Mouse (Mus musculus): ENCODE measurements around the gene Cdkn1c.
A peak's percentile ranks its signal among the peaks of the same experiment; 100 is the strongest.

DNA sequence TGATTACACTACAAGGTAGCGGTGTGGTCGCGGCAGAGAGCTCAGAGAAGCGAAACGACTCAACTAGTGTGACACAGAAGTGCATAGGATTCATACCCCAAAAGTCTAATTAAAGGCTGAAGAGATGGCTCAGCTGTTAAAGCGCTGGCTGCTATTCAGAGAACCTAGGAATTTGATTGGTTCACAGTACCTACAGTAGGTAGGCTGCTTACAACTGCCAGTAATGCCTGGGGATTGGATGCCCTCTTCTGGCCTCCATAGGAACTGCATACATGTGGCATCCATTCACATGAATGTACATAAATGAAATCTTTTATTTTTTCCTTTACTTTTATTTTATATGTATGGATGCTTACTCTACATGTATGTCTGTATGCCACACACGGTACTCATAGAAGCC, 45.8 kb upstream of the Cdkn1c start:
- TF ChIP-seq EP300 (IDR thresholded peaks at IDR 0.05; ENCODE audit: low read depth): no peak
- peak; percentile 89 for TF ChIP-seq CTCF (IDR thresholded peaks at IDR 0.05; ENCODE audit: low read depth)
